ENCODE assay signal across 18 mouse cellular contexts in genomic region chr2:70869116-70869515, GRCm38 (mm10).
"Had no signal": no experiment of that assay in that cellular context is flagged by ENCODE, and none has a peak within 500 bp of the region (broad histone marks: within the 10 kb centered on the region; RNA-seq: fewer than 3 reads in every experiment).

No protein-coding gene starts in this region.

- H3K4me3 ChIP-seq: midbrain, embryonic 10.5 days; midbrain, embryonic 13.5 days; midbrain, embryonic 15.5 days; myocyte; neural tube, embryonic 13.5 days; neural tube, embryonic 15.5 days had no signal

- H3K27me3 ChIP-seq: midbrain, embryonic 13.5 days; midbrain, embryonic 15.5 days; neural tube, embryonic 13.5 days; neural tube, embryonic 15.5 days had no signal

- ATAC-seq: midbrain, embryonic 13.5 days; midbrain, embryonic 15.5 days had no signal

- H3K36me3 ChIP-seq: midbrain, embryonic 10.5 days; midbrain, embryonic 13.5 days; midbrain, embryonic 15.5 days; neural tube, embryonic 13.5 days; neural tube, embryonic 15.5 days had no signal

- DNase-seq: lung, adult 18-20 months; lung, embryonic 14.5 days; lung, postnatal 10 days; lung, postnatal 4 days; retina, postnatal 1 day; right cerebral cortex, adult 18-20 months; right cerebral cortex, postnatal 25 days; right cerebral cortex, postnatal 4 days; spleen, adult 18-20 months; thymus, adult 18-20 months; thymus, postnatal 14 days; thymus, postnatal 36 days had no signal

- H3K9me3 ChIP-seq: midbrain, embryonic 10.5 days; midbrain, embryonic 15.5 days; neural tube, embryonic 13.5 days; neural tube, embryonic 15.5 days had no signal
